Mouse (Mus musculus) stomach, postnatal 0 days (tissue): ENCODE measurements around the gene Foxn3. TPM values are rescaled to one million over a fixed set of nuclear protein-coding genes. Genes with fewer than 3 reads are reported as not detected.

Experiments
- ATAC-seq: fragments of 200-750 bp; cut with Nextera tagmentation; 2 replicates; pipeline ENCODE4 v1.8.0; 2017; ENCODE audit not compliant: low FRiP score, low TSS enrichment
- DNase-seq: peaks from one replicate; pipeline ENCODE4 v3.0.0-alpha.2; 2016; ENCODE audit warnings: low spot score
- H3K27ac ChIP-seq: fragments of 300-500 bp; sonication (generic); replicated peaks from 2 replicates; pipeline ENCODE4 v1.5.1; 2014; ENCODE audit warnings: mild to moderate bottlenecking, control low read depth
- H3K27me3 ChIP-seq: fragments of 300-500 bp; sonication (generic); 2 replicates; pipeline ENCODE4 v1.6.1; 2014; ENCODE audit warnings: low read length; ENCODE audit not compliant: control insufficient read depth, insufficient read depth
- H3K36me3 ChIP-seq: fragments of 300-500 bp; sonication (generic); 2 replicates; pipeline ENCODE4 v1.6.1; 2014; ENCODE audit warnings: low read length, mixed read lengths; ENCODE audit not compliant: control insufficient read depth, insufficient read depth
- H3K4me1 ChIP-seq: fragments of 300-500 bp; sonication (generic); replicated peaks from 2 replicates; pipeline ENCODE4 v1.6.1; 2014; ENCODE audit warnings: antibody characterized with exemption; ENCODE audit not compliant: control insufficient read depth, insufficient read depth
- H3K4me2 ChIP-seq: fragments of 300-500 bp; sonication (generic); replicated peaks from 2 replicates; pipeline ENCODE4 v1.6.1; 2014; ENCODE audit warnings: low read depth, mild to moderate bottlenecking, control low read depth, moderate library complexity
- H3K4me3 ChIP-seq: fragments of 300-500 bp; sonication (generic); 2 replicates; pipeline ENCODE4 v1.5.1; 2014; ENCODE audit warnings: low read depth, low read length, control low read depth
- H3K9ac ChIP-seq: fragments of 300-500 bp; sonication (generic); 2 replicates; pipeline ENCODE4 v1.6.1; 2014; ENCODE audit warnings: mild to moderate bottlenecking, low read length, control low read depth, mixed read lengths
- H3K9me3 ChIP-seq: fragments of 300-500 bp; sonication (generic); 2 replicates; pipeline ENCODE4 v1.6.1; 2016; ENCODE audit warnings: low read length; ENCODE audit not compliant: control insufficient read depth
- CTCF ChIP-seq: IDR thresholded peaks from 2 replicates; pipeline ENCODE4 v1.5.1; 2016; ENCODE audit warnings: antibody characterized with exemption, low read depth, mild to moderate bottlenecking, moderate library complexity
- EP300 ChIP-seq: optimal IDR thresholded peaks from 2 replicates; pipeline ENCODE3; 2016; ENCODE audit warnings: antibody characterized with exemption
- WGBS: fragments of 180-500 bp; shearing (Covaris S2); extraction: QIAGEN DNeasy Blood & Tissue Kit; methylation state at CpG from one replicate; pipeline ENCODE4 v1.1.7; 2014; 5-methylcytosine and 5-hydroxymethylcytosine counted together
- polyA plus RNA-seq: library from polyadenylated mRNA; unstranded; fragments of >200 nt; fragmentation: Nextera tagmentation; extraction: Ambion mirVana; gene quantifications from 2 replicates; pipeline ENCODE4 v1.2.1, GENCODE M21; 2015

The Foxn3 gene
- polyA plus RNA-seq, 1 experiment from 2014 or later: 40.1 TPM

- H3K4me1 ChIP-seq: no peaks in the 10 kb centered on the region; the same call in 1 of the 2 replicates
- no peak for ATAC-seq
- 64% methylated on average over 2 of the region's 2 CpGs for WGBS
- no peak overlapping the region for H3K9ac ChIP-seq
- H3K4me3 ChIP-seq: no peak overlapping the region
- DNase-seq: no peak
- no peaks in the 10 kb centered on the region for H3K9me3 ChIP-seq
- no peaks in the 10 kb centered on the region for H3K27me3 ChIP-seq
- H3K4me2 ChIP-seq: no peak overlapping the region
- H3K36me3 ChIP-seq: no peaks in the 10 kb centered on the region
- TF ChIP-seq CTCF: no peak
- no peak for TF ChIP-seq EP300
- H3K27ac ChIP-seq: no peak overlapping the region
Measured at GRCm38 (mm10) chr12:99305324-99305723, 258.1 kb downstream of the Foxn3 start.

GRCm38 (mm10) chr12:99304056-99304455 lies 259.3 kb downstream of the Foxn3 start:
- H3K9ac ChIP-seq: no peak overlapping the region
- no peak for DNase-seq
- H3K4me2 ChIP-seq: no peak overlapping the region
- no peak for TF ChIP-seq EP300
- no peak for TF ChIP-seq CTCF
- no peak for ATAC-seq
- H3K27ac ChIP-seq: no peak overlapping the region
- no peaks in the 10 kb centered on the region for H3K27me3 ChIP-seq
- H3K36me3 ChIP-seq: no peaks in the 10 kb centered on the region
- H3K4me1 ChIP-seq: peaks cover 5% of the 10 kb centered on the region; the same call in 1 of the 2 replicates
- H3K9me3 ChIP-seq: no peaks in the 10 kb centered on the region
- 77% methylated on average over 5 of the region's 5 CpGs for WGBS
- no peak overlapping the region for H3K4me3 ChIP-seq

- TF ChIP-seq CTCF (no peak), EP300 (no peak)
- Histone ChIP-seq H3K36me3 (no peaks in the 10 kb centered on the region), H3K27me3 (no peaks in the 10 kb centered on the region), H3K9me3 (no peaks in the 10 kb centered on the region), H3K4me1 (peaks cover 5% of the 10 kb centered on the region; the same call in 1 of the 2 replicates), H3K4me2 (no peak overlapping the region), H3K27ac (no peak overlapping the region), H3K4me3 (no peak overlapping the region), H3K9ac (no peak overlapping the region)
- ATAC-seq (no peak), DNase-seq (no peak)
- WGBS: 70% methylated on average over 6 of the region's 6 CpGs
Measured at GRCm38 (mm10) chr12:99303581-99303980, 259.8 kb downstream of the Foxn3 start.

GRCm38 (mm10) chr12:99299900-99300299 lies 263.5 kb downstream of the Foxn3 start:
- no peak for ATAC-seq
- Histone ChIP-seq H3K4me3 (no peak overlapping the region), H3K27ac (no peak overlapping the region), H3K27me3 (no peaks in the 10 kb centered on the region), H3K4me1 (peaks cover 5% of the 10 kb centered on the region; the same call in 1 of the 2 replicates), H3K4me2 (no peak overlapping the region), H3K9ac (no peak overlapping the region), H3K9me3 (no peaks in the 10 kb centered on the region), H3K36me3 (no peaks in the 10 kb centered on the region)
- TF ChIP-seq EP300: no peak
- no peak for TF ChIP-seq CTCF
- no peak for DNase-seq
- WGBS: 45% methylated on average over 4 of the region's 4 CpGs

GRCm38 (mm10) chr12:99298851-99299600 lies 264.4 kb downstream of the Foxn3 start:
- no peaks in the 10 kb centered on the region for H3K36me3 ChIP-seq
- H3K9me3 ChIP-seq: no peaks in the 10 kb centered on the region
- ATAC-seq: no peak
- 0 out of 2 replicates have a peak, but pooled peaks cover 5% of the 10 kb centered on the region for H3K4me1 ChIP-seq
- TF ChIP-seq CTCF (no peak), EP300 (no peak)
- no peak overlapping the region for H3K27ac ChIP-seq
- DNase-seq: no peak
- H3K4me3 ChIP-seq: no peak overlapping the region
- H3K9ac ChIP-seq: no peak overlapping the region
- H3K27me3 ChIP-seq: no peaks in the 10 kb centered on the region
- WGBS: 45% methylated on average over 12 of the region's 12 CpGs
- no peak overlapping the region for H3K4me2 ChIP-seq

GRCm38 (mm10) chr12:99298242-99298641 lies 265.1 kb downstream of the Foxn3 start:
- H3K4me1 ChIP-seq: 0 out of 2 replicates have a peak, but pooled peaks cover 5% of the 10 kb centered on the region
- no peak overlapping the region for H3K4me2 ChIP-seq
- no peak overlapping the region for H3K4me3 ChIP-seq
- DNase-seq (no peak), ATAC-seq (no peak)
- TF ChIP-seq CTCF (no peak), EP300 (no peak)
- no peak overlapping the region for H3K27ac ChIP-seq
- 65% methylated on average over 6 of the region's 6 CpGs for WGBS
- no peak overlapping the region for H3K9ac ChIP-seq
- H3K9me3 ChIP-seq: no peaks in the 10 kb centered on the region
- no peaks in the 10 kb centered on the region for H3K27me3 ChIP-seq
- no peaks in the 10 kb centered on the region for H3K36me3 ChIP-seq
